Mouse (Mus musculus) lung, adult 2 months (tissue): ENCODE results near the gene Hsd3b7. TPM values are rescaled to one million over a fixed set of nuclear protein-coding genes. Genes with fewer than 3 reads are reported as not detected.
"Not testable (repeated sequence)": the region's sequence is repeated elsewhere in the genome, so short reads cannot be mapped to it uniquely, and the experiment has no call there.

Experiments used
- DNase-seq: peaks from one replicate; pipeline ENCODE4 v3.0.0; 2022
- H3K4me1 ChIP-seq: fragments of 200-500 bp; 2 replicates; pipeline ENCODE4 v1.6.1; 2011; ENCODE audit warnings: low read length; ENCODE audit not compliant: control insufficient read depth, insufficient read depth
- H3K4me3 ChIP-seq: fragments of 200-500 bp; replicated peaks from 2 replicates; pipeline ENCODE3; 2011; ENCODE audit warnings: low read depth, mild to moderate bottlenecking, control low read depth, low read length; ENCODE audit errors: extremely low read depth
- CTCF ChIP-seq: fragments of 200-500 bp; IDR thresholded peaks from 2 replicates; pipeline ENCODE4 v1.5.1; 2011; ENCODE audit warnings: mild to moderate bottlenecking, low read length, control low read depth; ENCODE audit not compliant: insufficient read depth
- POLR2A ChIP-seq: fragments of 200-500 bp; IDR thresholded peaks from 2 replicates; pipeline ENCODE4 v1.6.1; 2011; ENCODE audit warnings: low read depth, mild to moderate bottlenecking, control low read depth, low read length, borderline replicate concordance; ENCODE audit errors: extremely low read depth
- WGBS: fragments of 180-500 bp; shearing (Covaris S2); methylation state at CpG from one replicate; pipeline ENCODE4 v1.1.7; 2018; 5-methylcytosine and 5-hydroxymethylcytosine counted together
- polyA plus RNA-seq: library from polyadenylated mRNA; depleted of rRNA; stranded (reverse); fragments of >200 nt; gene quantifications from 2 replicates; pipeline ENCODE4 v1.2.3, GENCODE M21; 2012; rRNA removed

Gene Hsd3b7
- polyA plus RNA-seq, 1 experiment: 81.7 TPM

GRCm38 (mm10) chr7:127835550-127835949, 35.1 kb downstream of the Hsd3b7 start:
- TF ChIP-seq POLR2A (no peak), CTCF (no peak)
- 75% methylated on average over 2 of the region's 2 CpGs for WGBS
- Histone ChIP-seq H3K4me3 (no peak overlapping the region), H3K4me1 (no peaks in the 10 kb centered on the region)
- DNase-seq: no peak

GRCm38 (mm10) chr7:127837473-127837872, 37.1 kb downstream of the Hsd3b7 start:
- no peak for TF ChIP-seq CTCF
- TF ChIP-seq POLR2A: no peak
- whole genome bisulfite sequencing: 83% methylated on average over 5 of the region's 5 CpGs
- Histone ChIP-seq H3K4me3 (no peak overlapping the region), H3K4me1 (peaks cover 6% of the 10 kb centered on the region)
- no peak for DNase-seq

GRCm38 (mm10) chr7:127837878-127838277, 37.5 kb downstream of the Hsd3b7 start:
- not testable (repeated sequence) for H3K4me1 ChIP-seq, H3K4me3 ChIP-seq, DNase-seq
- WGBS: 69% methylated on average over 4 of the region's 4 CpGs

- not testable (repeated sequence) for DNase-seq, H3K4me1 ChIP-seq, H3K4me3 ChIP-seq
- 76% methylated on average over 2 of the region's 2 CpGs for WGBS
These were observed 39.6 kb downstream of the Hsd3b7 start for GRCm38 (mm10) chr7:127840031-127840430.

GRCm38 (mm10) chr7:127840886-127841285, 40.5 kb downstream of the Hsd3b7 start:
- DNase-seq: no peak
- WGBS: 3% methylated on average over 15 of the region's 15 CpGs
- peaks cover 6% of the 10 kb centered on the region for H3K4me1 ChIP-seq
- TF ChIP-seq CTCF: no peak
- TF ChIP-seq POLR2A: no peak; the same call in 1 of the 2 replicates
- peak overlapping the region; percentile 73 for H3K4me3 ChIP-seq

GRCm38 (mm10) chr7:127841340-127842000, 41.1 kb downstream of the Hsd3b7 start:
- peak; percentile 91 for DNase-seq
- Histone ChIP-seq H3K4me3 (peak overlapping the region; percentile 97), H3K4me1 (peaks cover 6% of the 10 kb centered on the region)
- WGBS: under 1% methylated on average over 46 of the region's 46 CpGs
- TF ChIP-seq POLR2A (peak; percentile 72; the same call in 1 of the 2 replicates), CTCF (no peak)

- TF ChIP-seq POLR2A (peak; percentile 90; the same call in 1 of the 2 replicates), CTCF (no peak)
- Histone ChIP-seq H3K4me1 (peaks cover 6% of the 10 kb centered on the region), H3K4me3 (peak overlapping the region; percentile 97)
- WGBS: under 1% methylated on average over 40 of the region's 40 CpGs
- peak; percentile 77 for DNase-seq
These were observed 41.8 kb downstream of the Hsd3b7 start for GRCm38 (mm10) chr7:127842001-127842718.

- WGBS: 51% methylated on average over 6 of the region's 6 CpGs
- Histone ChIP-seq H3K4me1 (peaks cover 5% of the 10 kb centered on the region), H3K4me3 (no peak overlapping the region)
- TF ChIP-seq CTCF: no peak
- no peak for TF ChIP-seq POLR2A
- DNase-seq: no peak
These were observed 49.8 kb downstream of the Hsd3b7 start for GRCm38 (mm10) chr7:127849973-127850875.

GRCm38 (mm10) chr7:127850906-127851305, 50.5 kb downstream of the Hsd3b7 start:
- no peak for DNase-seq
- Histone ChIP-seq H3K4me3 (no peak overlapping the region), H3K4me1 (peaks cover 5% of the 10 kb centered on the region)
- 34% methylated on average over 5 of the region's 5 CpGs for WGBS
- TF ChIP-seq POLR2A: no peak
- TF ChIP-seq CTCF: no peak

Other genes with a start within 250 kb of the Hsd3b7 start
- gene Tmem265, start 239.2 kb upstream of the Hsd3b7 start, polyA plus RNA-seq: 1.7 and 4.2 TPM in 2 replicates
- gene Phkg2, start 227.3 kb upstream of the Hsd3b7 start, polyA plus RNA-seq: 54.9 and 70.9 TPM in 2 replicates
- 14.0 and 16.5 TPM in 2 replicates for gene Ccdc189, start 212.0 kb upstream of the Hsd3b7 start, polyA plus RNA-seq
- gene Rnf40, start 211.8 kb upstream of the Hsd3b7 start, polyA plus RNA-seq: 26.1 and 32.8 TPM in 2 replicates
- 13.9 and 15.4 TPM in 2 replicates for gene Zfp629, start 184.8 kb upstream of the Hsd3b7 start, polyA plus RNA-seq
- gene Bcl7c, start 91.7 kb upstream of the Hsd3b7 start, polyA plus RNA-seq: 22.0 and 26.8 TPM in 2 replicates
- gene Ctf1, start 87.9 kb upstream of the Hsd3b7 start, polyA plus RNA-seq: 20.1 and 21.1 TPM in 2 replicates
- not detected in 2 replicates for gene Ctf2, start 68.4 kb upstream of the Hsd3b7 start, polyA plus RNA-seq
- gene Fbxl19, start 56.1 kb upstream of the Hsd3b7 start, polyA plus RNA-seq: 25.9 and 27.3 TPM in 2 replicates
- gene Orai3, start 30.8 kb upstream of the Hsd3b7 start, polyA plus RNA-seq: 39.1 and 45.6 TPM in 2 replicates
- 10.8 and 15.6 TPM in 2 replicates for gene Setd1a, start 23.9 kb upstream of the Hsd3b7 start, polyA plus RNA-seq
- gene Gm49388, start 15.0 kb upstream of the Hsd3b7 start, polyA plus RNA-seq: not detected in 2 replicates
- 63.5 and 77.9 TPM in 2 replicates for gene Stx4a, start 23.7 kb downstream of the Hsd3b7 start, polyA plus RNA-seq
- 5.1 and 7.6 TPM in 2 replicates for gene Stx1b, start 23.9 kb downstream of the Hsd3b7 start, polyA plus RNA-seq
- 22.0 and 23.4 TPM in 2 replicates for gene Zfp646, start 75.6 kb downstream of the Hsd3b7 start, polyA plus RNA-seq
- gene Zfp668, start 76.2 kb downstream of the Hsd3b7 start, polyA plus RNA-seq: 6.0 and 6.7 TPM in 2 replicates
- 3.4 and 5.0 TPM in 2 replicates for gene Prss53, start 90.4 kb downstream of the Hsd3b7 start, polyA plus RNA-seq
- not detected in 2 replicates for gene Gm21974, start 94.8 kb downstream of the Hsd3b7 start, polyA plus RNA-seq
- 176 and 201 TPM in 2 replicates for gene Vkorc1, start 95.0 kb downstream of the Hsd3b7 start, polyA plus RNA-seq
- 72.7 and 94.7 TPM in 2 replicates for gene Bckdk, start 103.5 kb downstream of the Hsd3b7 start, polyA plus RNA-seq
- gene Kat8, start 111.9 kb downstream of the Hsd3b7 start, polyA plus RNA-seq: 10.4 and 12.5 TPM in 2 replicates
- 157 and 158 TPM in 2 replicates for gene Prss8, start 129.5 kb downstream of the Hsd3b7 start, polyA plus RNA-seq
- 14.6 and 17.5 TPM in 2 replicates for gene Prss36, start 146.1 kb downstream of the Hsd3b7 start, polyA plus RNA-seq
- gene Fus, start 166.9 kb downstream of the Hsd3b7 start, polyA plus RNA-seq: 221 and 299 TPM in 2 replicates
- 28.0 and 66.7 TPM in 2 replicates for gene Pycard, start 193.3 kb downstream of the Hsd3b7 start, polyA plus RNA-seq
- 5.1 and 15.4 TPM in 2 replicates for gene Trim72, start 203.3 kb downstream of the Hsd3b7 start, polyA plus RNA-seq